Mouse (Mus musculus) left cerebral cortex, postnatal 14 days (tissue): ENCODE measurements around the gene Sox1. TPM values are rescaled to one million over a fixed set of nuclear protein-coding genes. Genes with fewer than 3 reads are reported as not detected.

Experiments
- DNase-seq, 2 experiments: peaks; one replicate each; pipeline ENCODE4 v3.0.0; 2021 to 2022; ENCODE audit warnings: low spot score in 2 of 2, mixed read lengths in 1 of 2
- intact Hi-C: fragments of 180-260 bp; cut with DNase I; formaldehyde crosslinking; loops from one replicate; pipeline ENCODE4 v1.15.1; 2025
- long read RNA-seq, 2 experiments: library from polyadenylated mRNA; stranded (forward); transcript quantifications; one replicate each; pipeline ENCODE4 v2.0.0; 2021
- total RNA-seq, 2 experiments: library from RNA; stranded (reverse); gene quantifications; 2 replicates each; pipeline ENCODE4 v1.2.3; 2021

The Sox1 gene
- total RNA-seq: 10 to 100 TPM in 1 of 2 experiments, 1 to 10 TPM in 1; 6.1 to 10.4 TPM
- long read RNA-seq, experiment 1, full-length matches to known transcripts: 10 of 10 reads
- long read RNA-seq, experiment 1, partial matches to known transcripts: 0 of 10 reads
- long read RNA-seq, experiment 1, other reads (novel, unspliced or antisense): 0 of 10 reads
- long read RNA-seq, experiment 2, full-length matches to known transcripts: 4 of 4 reads
- long read RNA-seq, experiment 2, partial matches to known transcripts: 0 of 4 reads
- long read RNA-seq, experiment 2, other reads (novel, unspliced or antisense): 0 of 4 reads

- intact Hi-C loops: loop anchor here (10.0 kb wide), 1 partner anchor 279 kb away; the partner anchor contains the start of gene Tubgcp3
- DNase-seq: peak; percentile 79 to 84
These were observed at the start of gene Sox1 for GRCm38 (mm10) chr8:12395071-12396031. TSS of gene Sox1 (plus strand) at chr8:12395295.

- intact Hi-C loops: no loop called here
- no peak for DNase-seq
These were observed 49.2 kb upstream of the Sox1 start for GRCm38 (mm10) chr8:12345881-12346280.

GRCm38 (mm10) chr8:12346870-12347269, 48.2 kb upstream of the Sox1 start:
- intact Hi-C loops: no loop called here
- DNase-seq: peak; percentile 23 to 28

GRCm38 (mm10) chr8:12348306-12348705, 46.8 kb upstream of the Sox1 start:
- no peak for DNase-seq
- intact Hi-C loops: no loop called here

GRCm38 (mm10) chr8:12349591-12349990, 45.5 kb upstream of the Sox1 start:
- intact Hi-C loops: no loop called here
- DNase-seq: no peak

GRCm38 (mm10) chr8:12351121-12351520, 44.0 kb upstream of the Sox1 start:
- intact Hi-C loops: no loop called here
- no peak for DNase-seq

GRCm38 (mm10) chr8:12354406-12355025, 40.6 kb upstream of the Sox1 start:
- intact Hi-C loops: no loop called here
- DNase-seq: no peak

- intact Hi-C loops: no loop called here
- no peak for DNase-seq
These were observed 26.9 kb upstream of the Sox1 start for GRCm38 (mm10) chr8:12368161-12368560.

GRCm38 (mm10) chr8:12368856-12369255, 26.2 kb upstream of the Sox1 start:
- DNase-seq: no peak
- intact Hi-C loops: no loop called here

- DNase-seq: no peak
- intact Hi-C loops: no loop called here
These were observed 14.0 kb upstream of the Sox1 start for GRCm38 (mm10) chr8:12381111-12381510.

GRCm38 (mm10) chr8:12382707-12383561, 12.2 kb upstream of the Sox1 start:
- intact Hi-C loops: no loop called here
- DNase-seq: no peak

GRCm38 (mm10) chr8:12383979-12384890, 10.9 kb upstream of the Sox1 start:
- intact Hi-C loops: no loop called here
- DNase-seq: no peak

GRCm38 (mm10) chr8:12384996-12385685, 10.0 kb upstream of the Sox1 start:
- intact Hi-C loops: loop anchor here (5.0 kb wide), 1 partner anchor 58 kb away; no protein-coding TSS in a partner anchor
- peak in 1 of 2 experiments; percentile 8 for DNase-seq

- intact Hi-C loops: loop anchor here (1.0 to 5.0 kb wide), 2 partner anchors 59 to 387 kb away; no protein-coding TSS in a partner anchor
- peak in 1 of 2 experiments; percentile 6 for DNase-seq
These were observed 9.2 kb upstream of the Sox1 start for GRCm38 (mm10) chr8:12385686-12386488.

GRCm38 (mm10) chr8:12386530-12387222, 8.4 kb upstream of the Sox1 start:
- DNase-seq: no peak
- intact Hi-C loops: loop anchor here (1.0 to 5.0 kb wide), 2 partner anchors 59 to 387 kb away; no protein-coding TSS in a partner anchor
